Mouse (Mus musculus) CH12.LX (cell line): ENCODE results near the gene Shpk. TPM values are rescaled to one million over a fixed set of nuclear protein-coding genes. Genes with fewer than 3 reads are reported as not detected.

Source experiments
- DNase-seq: peaks from one replicate; pipeline ENCODE4 v3.0.0-alpha.2; 2013; ENCODE audit errors: extremely low read depth
- H3K27ac ChIP-seq: 2 replicates; pipeline ENCODE4 v1.5.1; 2012; ENCODE audit warnings: low read depth, mild to moderate bottlenecking, control low read depth, moderate library complexity; ENCODE audit not compliant: insufficient read depth
- H3K27me3 ChIP-seq: replicated peaks from 2 replicates; pipeline ENCODE3; 2012; ENCODE audit warnings: inconsistent platforms
- H3K36me3 ChIP-seq, 2 experiments: replicated peaks in 1 of 2; 2 replicates each; pipeline versions ENCODE3 to v1.6.1; 2012; ENCODE audit warnings: inconsistent platforms in 1 of 2, low read length in 1 of 2, mild to moderate bottlenecking in 1 of 2, mixed read lengths in 1 of 2, moderate library complexity in 1 of 2; ENCODE audit not compliant: control insufficient read depth in 1 of 2, insufficient read depth in 1 of 2
- H3K4me1 ChIP-seq, 2 experiments: 2 replicates each; pipeline ENCODE4 v1.6.1; 2012; ENCODE audit warnings: inconsistent platforms in 1 of 2, moderate library complexity in 1 of 2; ENCODE audit not compliant: insufficient read depth in 2 of 2, control insufficient read depth in 1 of 2
- H3K4me2 ChIP-seq: 2 replicates; pipeline ENCODE4 v1.6.1; 2012; ENCODE audit warnings: low read depth, mild to moderate bottlenecking, control low read depth; ENCODE audit not compliant: poor library complexity, insufficient read depth, severe bottlenecking
- H3K4me3 ChIP-seq, 3 experiments: fragments of 150-350 bp in 1 of 3; sonication (generic) in 1 of 3; replicated peaks in 1 of 3; 2 replicates each; pipeline versions ENCODE3 to v1.5.1; 2011 to 2012; ENCODE audit warnings: low read depth in 2 of 3, low read length in 2 of 3, mild to moderate bottlenecking in 2 of 3, moderate library complexity in 2 of 3, control low read depth in 1 of 3, improper control_type of control experiment in 1 of 3, inconsistent platforms in 1 of 3, mixed read lengths in 1 of 3; ENCODE audit not compliant: poor library complexity in 1 of 3
- H3K79me2 ChIP-seq: replicated peaks from 2 replicates; pipeline ENCODE4 v1.6.1; 2012; ENCODE audit warnings: mild to moderate bottlenecking, moderate library complexity; ENCODE audit not compliant: control insufficient read depth, poor library complexity, insufficient read depth, severe bottlenecking; ENCODE audit errors: extremely low read depth
- H3K9ac ChIP-seq: 2 replicates; pipeline ENCODE4 v1.6.1; 2012; ENCODE audit warnings: low read depth, mild to moderate bottlenecking, control low read depth, moderate library complexity; ENCODE audit not compliant: insufficient read depth
- H3K9me3 ChIP-seq: replicated peaks from 2 replicates; pipeline ENCODE3; 2012; ENCODE audit warnings: low read length, inconsistent platforms, mixed read lengths
- BHLHE40 ChIP-seq: IDR thresholded peaks from 2 replicates; pipeline ENCODE4 v1.6.1; 2011; ENCODE audit warnings: mild to moderate bottlenecking, low read depth, low read length, improper control_type of control experiment
- CHD1 ChIP-seq: IDR thresholded peaks from 2 replicates; pipeline ENCODE4 v1.6.1; 2012; ENCODE audit warnings: low read depth, low read length, improper control_type of control experiment, inconsistent platforms
- CHD2 ChIP-seq: IDR thresholded peaks from 2 replicates; pipeline ENCODE4 v1.6.1; 2011; ENCODE audit warnings: low read length, improper control_type of control experiment
- E2F4 ChIP-seq: IDR thresholded peaks from 2 replicates; pipeline ENCODE4 v1.6.1; 2011; ENCODE audit warnings: low read depth, low read length, improper control_type of control experiment; ENCODE audit not compliant: insufficient replicate concordance
- ELF1 ChIP-seq: IDR thresholded peaks from 2 replicates; pipeline ENCODE4 v1.6.1; 2014; ENCODE audit warnings: low read depth, mild to moderate bottlenecking, inconsistent platforms, low read length, improper control_type of control experiment
- EP300 ChIP-seq: IDR thresholded peaks from 2 replicates; pipeline ENCODE4 v1.6.1; 2011; ENCODE audit warnings: low read length, improper control_type of control experiment
- HCFC1 ChIP-seq: IDR thresholded peaks from 2 replicates; pipeline ENCODE4 v1.6.1; 2012; ENCODE audit warnings: low read depth, mild to moderate bottlenecking, inconsistent platforms, low read length, improper control_type of control experiment
- MAX ChIP-seq: IDR thresholded peaks from 2 replicates; pipeline ENCODE4 v1.6.1; 2011; ENCODE audit warnings: low read length, improper control_type of control experiment
- MAZ ChIP-seq: IDR thresholded peaks from 2 replicates; pipeline ENCODE4 v1.6.1; 2012; ENCODE audit warnings: low read depth, mild to moderate bottlenecking, inconsistent platforms, low read length, improper control_type of control experiment, moderate library complexity
- NELFE ChIP-seq: IDR thresholded peaks from 2 replicates; pipeline ENCODE4 v1.6.1; 2011; ENCODE audit warnings: low read depth, low read length, improper control_type of control experiment
- POLR2A ChIP-seq: IDR thresholded peaks from 2 replicates; pipeline ENCODE4 v1.6.1; 2011; ENCODE audit warnings: low read depth, mild to moderate bottlenecking, improper control_type of control experiment, low read length
- POLR2AphosphoS2 ChIP-seq: IDR thresholded peaks from 2 replicates; pipeline ENCODE4 v1.6.1; 2011; ENCODE audit warnings: low read depth, low read length, improper control_type of control experiment
- SIN3A ChIP-seq: IDR thresholded peaks from 2 replicates; pipeline ENCODE4 v1.6.1; 2012; ENCODE audit warnings: low read length, improper control_type of control experiment, inconsistent platforms
- USF2 ChIP-seq: conservative IDR thresholded peaks from 2 replicates; pipeline ENCODE4 v1.6.1; 2011; ENCODE audit warnings: low read depth, low read length, improper control_type of control experiment
- ZKSCAN1 ChIP-seq: IDR thresholded peaks from 2 replicates; pipeline ENCODE4 v1.6.1; 2012; ENCODE audit warnings: low read depth, inconsistent platforms, low read length, improper control_type of control experiment, borderline replicate concordance
- dilution Hi-C: fragments of 300-500 bp; cut with MboI; formaldehyde crosslinking; loops from 2 replicates; pipeline ENCODE4 v1.14.3; 2020; ENCODE audit warnings: low sequenced_read_pairs; ENCODE audit not compliant: extremely low pct_unique_long_range_greater_than_20kb, extremely low pct_ligation_motif_present
- in situ Hi-C: fragments of 300-500 bp; cut with MboI; formaldehyde crosslinking; loops from 3 replicates; pipeline ENCODE4 v1.14.3; 2019; ENCODE audit warnings: low sequenced_read_pairs, low pct_ligation_motif_present, low pct_unique_long_range_greater_than_20kb, mixed read lengths
- polyA plus RNA-seq: library from polyadenylated mRNA; unstranded; fragments of >175 nt; gene quantifications from 2 replicates; pipeline ENCODE4 v1.2.1, GENCODE M21; 2012; ENCODE audit warnings: low read depth; ENCODE audit not compliant: insufficient read length
- total RNA-seq, 2 experiments: library from RNA; depleted of rRNA; stranded (reverse); fragments of 300-350 nt in 1 of 2; fragments of >200 nt in 1 of 2; gene quantifications; 2 replicates each; pipeline ENCODE4 v1.2.3; 2012 to 2014

Gene Shpk
- total and polyA plus RNA-seq, 3 experiments, result 0.83 to 1.8 (median 1.4) TPM

DNA sequence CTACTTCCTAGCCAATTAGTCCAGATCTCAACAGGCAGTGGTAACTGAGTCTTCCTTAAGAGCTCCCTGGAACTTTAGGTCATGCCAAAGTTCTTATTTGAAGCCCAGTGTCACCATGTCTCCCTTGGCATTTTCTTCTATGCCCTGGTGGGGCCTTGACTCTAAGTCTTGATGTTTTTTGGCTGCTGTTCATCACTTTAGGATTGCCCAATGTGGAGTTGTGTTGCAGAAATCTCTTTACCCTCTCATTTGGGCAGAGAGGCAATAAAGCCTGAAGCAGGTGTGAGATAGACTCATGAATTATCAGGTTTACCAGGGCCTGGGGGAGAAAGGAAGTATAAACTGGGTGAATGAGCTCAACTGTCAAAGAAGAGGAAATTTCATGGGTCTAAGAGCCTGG lies 59.4 kb downstream of the Shpk start:
- no peak overlapping the region for H3K9ac ChIP-seq
- H3K27me3 ChIP-seq, result peaks cover 83% of the 10 kb centered on the region
- no peak overlapping the region for H3K4me2 ChIP-seq
- H3K4me3 ChIP-seq, result no peak overlapping the region
- no peaks in the 10 kb centered on the region for H3K36me3 ChIP-seq
- peaks cover 6% of the 10 kb centered on the region for H3K9me3 ChIP-seq
- no peaks in the 10 kb centered on the region for H3K79me2 ChIP-seq
- H3K4me1 ChIP-seq, result no peaks in the 10 kb centered on the region
- dilution Hi-C loops (no loop called here), in situ Hi-C loops (no loop called here)
- no peak for TF ChIP-seq CHD1
- no peak for TF ChIP-seq POLR2A
- no peak for TF ChIP-seq SIN3A
- no peak for TF ChIP-seq EP300
- no peak for TF ChIP-seq NELFE
- TF ChIP-seq USF2, result no peak
- H3K27ac ChIP-seq, result no peak overlapping the region
- no peak for DNase-seq

DNA sequence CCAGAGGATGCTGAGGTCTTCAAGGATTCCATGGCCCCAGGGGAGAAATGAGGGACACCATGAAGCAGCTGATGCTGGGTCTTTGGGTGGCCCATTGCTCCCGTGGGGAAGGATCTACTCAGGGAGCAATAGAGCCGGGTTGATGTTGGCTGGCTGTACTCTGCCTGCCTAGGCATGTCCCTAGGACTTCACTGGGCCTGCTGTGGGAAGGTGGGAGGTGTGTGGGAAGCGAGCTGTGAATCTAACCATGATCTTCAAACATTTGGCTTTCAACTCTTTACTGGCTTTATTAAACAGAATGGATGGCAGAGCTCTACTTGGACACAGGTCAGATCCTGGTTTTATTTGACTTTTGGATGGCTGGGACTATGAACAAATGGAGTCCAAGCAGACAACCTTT lies 61.2 kb downstream of the Shpk start:
- dilution Hi-C loops, result no loop called here
- Histone ChIP-seq H3K4me1 (no peaks in the 10 kb centered on the region), H3K36me3 (no peaks in the 10 kb centered on the region), H3K9me3 (peaks cover 6% of the 10 kb centered on the region), H3K27ac (no peak overlapping the region), H3K79me2 (no peaks in the 10 kb centered on the region), H3K4me2 (no peak overlapping the region), H3K9ac (no peak overlapping the region), H3K27me3 (peaks cover 82% of the 10 kb centered on the region)
- in situ Hi-C loops, result no loop called here
- DNase-seq, result no peak
- TF ChIP-seq MAX, result no peak
- TF ChIP-seq, all 38 proteins: peak for 0
- H3K4me3 ChIP-seq, result no peak overlapping the region

DNA sequence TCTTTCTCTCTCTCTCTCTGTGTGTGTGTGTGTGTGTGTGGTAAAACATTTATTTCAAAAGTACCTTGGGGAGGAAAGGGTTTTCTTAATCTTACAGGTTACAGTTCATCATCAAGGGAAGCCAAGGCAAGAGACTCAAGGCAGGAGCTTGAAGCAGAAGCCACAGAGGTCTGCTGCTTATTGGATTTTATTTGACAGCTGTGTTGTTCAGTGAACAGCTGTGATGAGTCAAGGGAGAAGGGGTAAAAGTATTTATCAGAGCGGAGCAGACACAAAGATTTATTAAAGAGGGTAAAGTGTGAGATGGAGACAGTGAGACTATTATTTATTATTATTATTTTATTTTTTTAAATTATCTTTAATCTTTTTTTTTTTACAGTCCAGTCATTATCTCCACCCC lies 62.1 kb downstream of the Shpk start:
- H3K4me2 ChIP-seq, result no peak overlapping the region

More for the DNA sequence above, 62.1 kb downstream of the Shpk start:
- Histone ChIP-seq H3K4me1 (no peaks in the 10 kb centered on the region), H3K4me3 (no peak overlapping the region), H3K36me3 (no peaks in the 10 kb centered on the region), H3K79me2 (no peaks in the 10 kb centered on the region), H3K9ac (no peak overlapping the region), H3K27me3 (peaks cover 87% of the 10 kb centered on the region), H3K9me3 (peaks cover 6% of the 10 kb centered on the region), H3K27ac (no peak overlapping the region)
- dilution Hi-C loops, result no loop called here
- no peak for DNase-seq
- in situ Hi-C loops, result no loop called here
- TF ChIP-seq HCFC1 (no peak), ELF1 (no peak), POLR2AphosphoS2 (no peak), ZKSCAN1 (no peak), SIN3A (no peak), CHD2 (no peak), MAX (no peak), EP300 (no peak), CHD1 (no peak), MAZ (no peak), E2F4 (no peak), USF2 (no peak), BHLHE40 (no peak)
